Mouse (Mus musculus) embryonic facial prominence, embryonic 13.5 days (tissue): ENCODE data around the gene Trp53tg5. TPM values are rescaled to one million over a fixed set of nuclear protein-coding genes. Genes with fewer than 3 reads are reported as not detected.

Experiments used
- ATAC-seq: fragments of 200-750 bp; cut with Nextera tagmentation; 2 replicates; pipeline ENCODE4 v1.8.0; 2017; ENCODE audit warnings: low read depth; ENCODE audit not compliant: insufficient number of reproducible peaks, insufficient read depth, low FRiP score, low TSS enrichment
- H3K27ac ChIP-seq: fragments of 300-500 bp; sonication (generic); 2 replicates; pipeline ENCODE4 v1.5.1; 2015; ENCODE audit warnings: moderate library complexity, mild to moderate bottlenecking, inconsistent platforms
- H3K27me3 ChIP-seq: fragments of 300-500 bp; sonication (generic); 2 replicates; pipeline ENCODE4 v1.6.1; 2015; ENCODE audit warnings: mild to moderate bottlenecking, inconsistent platforms
- H3K36me3 ChIP-seq: fragments of 300-500 bp; sonication (generic); 2 replicates; pipeline ENCODE4 v1.6.1; 2015; ENCODE audit warnings: mild to moderate bottlenecking, inconsistent platforms
- H3K4me1 ChIP-seq: fragments of 300-500 bp; sonication (generic); 2 replicates; pipeline ENCODE4 v1.6.1; 2015; ENCODE audit warnings: inconsistent platforms
- H3K4me2 ChIP-seq: fragments of 300-500 bp; sonication (generic); 2 replicates; pipeline ENCODE4 v1.6.1; 2015; ENCODE audit warnings: moderate library complexity, mild to moderate bottlenecking, inconsistent platforms
- H3K4me3 ChIP-seq: fragments of 300-500 bp; sonication (generic); 2 replicates; pipeline ENCODE4 v1.5.1; 2015; ENCODE audit warnings: mild to moderate bottlenecking, inconsistent platforms
- H3K9ac ChIP-seq: fragments of 300-500 bp; sonication (generic); 2 replicates; pipeline ENCODE4 v1.6.1; 2015; ENCODE audit warnings: mild to moderate bottlenecking, inconsistent platforms
- H3K9me3 ChIP-seq: fragments of 300-500 bp; sonication (generic); 2 replicates; pipeline ENCODE4 v1.6.1; 2016; ENCODE audit warnings: inconsistent platforms
- WGBS: fragments of 180-500 bp; shearing (Covaris S2); methylation state at CpG from one replicate; pipeline ENCODE4 v1.1.7; 2015; ENCODE audit warnings: mixed read lengths; 5-methylcytosine and 5-hydroxymethylcytosine counted together
- polyA plus RNA-seq: library from polyadenylated mRNA; unstranded; fragments of >200 nt; fragmentation: Nextera tagmentation; extraction: Ambion mirVana; gene quantifications from 2 replicates; pipeline ENCODE4 v1.2.1, GENCODE M21; 2015

Gene Trp53tg5
- polyA plus RNA-seq, 1 experiment from 2014 or later, result not detected

DNA sequence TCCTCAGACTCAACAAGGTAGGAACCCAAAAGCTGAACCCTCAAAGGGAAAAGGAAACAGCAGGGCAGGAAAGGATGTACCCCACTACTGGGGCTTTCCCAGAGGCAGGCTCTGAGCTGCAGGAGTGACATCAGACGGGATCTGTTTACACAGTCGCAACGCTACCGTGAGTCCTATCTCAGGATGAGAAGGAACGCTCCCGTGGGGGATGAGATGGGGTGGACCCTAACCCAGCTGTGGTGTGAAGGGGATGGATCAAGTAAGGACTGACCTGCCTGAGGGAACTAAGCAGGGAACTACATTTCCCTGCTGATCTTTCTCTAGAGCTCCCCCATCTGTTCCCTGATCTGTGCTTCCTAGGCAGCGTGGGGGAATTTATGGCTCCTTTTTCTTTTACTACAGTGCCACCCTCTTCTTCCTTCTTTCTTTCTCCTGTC, 16.6 kb downstream of the Trp53tg5 start, which contains the start of gene Sys1:
TSS of gene Sys1 (plus strand) at position 101 of the 437 bp plus-strand sequence.
- Histone ChIP-seq H3K27me3 (no peaks in the 10 kb centered on the region), H3K9ac (peak within 1 kb of the TSS; percentile 44), H3K9me3 (no peaks in the 10 kb centered on the region), H3K4me3 (peak within 1 kb of the TSS; percentile 25), H3K4me2 (peak within 1 kb of the TSS; percentile 53), H3K27ac (peak within 1 kb of the TSS; percentile 22; the same call in 1 of the 2 replicates), H3K36me3 (no peaks in the 10 kb centered on the region), H3K4me1 (peaks cover 36% of the 10 kb centered on the region)
- ATAC-seq, result no peak
- 2% methylated on average over 7 of the region's 7 CpGs for WGBS

DNA sequence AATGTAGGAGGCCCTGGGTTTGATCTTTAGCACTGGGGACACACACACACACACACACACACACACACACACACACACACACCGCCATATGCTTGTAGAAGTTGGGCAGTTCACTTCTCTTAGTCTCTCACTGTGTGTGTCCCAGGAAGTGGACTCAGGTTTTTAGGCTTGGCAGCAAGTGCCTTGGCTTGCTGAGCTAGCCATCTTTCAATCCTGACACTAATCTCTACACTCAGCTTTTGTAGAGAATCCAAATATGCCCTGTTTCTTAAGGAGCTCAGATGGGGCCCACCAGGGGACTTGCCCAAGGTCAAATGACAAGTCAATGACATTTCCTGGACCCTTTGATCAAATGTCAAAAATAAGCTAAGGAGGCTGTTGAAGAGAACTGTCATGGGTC, 17.1 kb downstream of the Trp53tg5 start:
- H3K9ac ChIP-seq, result peak overlapping the region; percentile 44
- ATAC-seq, result no peak
- WGBS, result 82% methylated on average over 1 of the region's 1 CpGs

DNA sequence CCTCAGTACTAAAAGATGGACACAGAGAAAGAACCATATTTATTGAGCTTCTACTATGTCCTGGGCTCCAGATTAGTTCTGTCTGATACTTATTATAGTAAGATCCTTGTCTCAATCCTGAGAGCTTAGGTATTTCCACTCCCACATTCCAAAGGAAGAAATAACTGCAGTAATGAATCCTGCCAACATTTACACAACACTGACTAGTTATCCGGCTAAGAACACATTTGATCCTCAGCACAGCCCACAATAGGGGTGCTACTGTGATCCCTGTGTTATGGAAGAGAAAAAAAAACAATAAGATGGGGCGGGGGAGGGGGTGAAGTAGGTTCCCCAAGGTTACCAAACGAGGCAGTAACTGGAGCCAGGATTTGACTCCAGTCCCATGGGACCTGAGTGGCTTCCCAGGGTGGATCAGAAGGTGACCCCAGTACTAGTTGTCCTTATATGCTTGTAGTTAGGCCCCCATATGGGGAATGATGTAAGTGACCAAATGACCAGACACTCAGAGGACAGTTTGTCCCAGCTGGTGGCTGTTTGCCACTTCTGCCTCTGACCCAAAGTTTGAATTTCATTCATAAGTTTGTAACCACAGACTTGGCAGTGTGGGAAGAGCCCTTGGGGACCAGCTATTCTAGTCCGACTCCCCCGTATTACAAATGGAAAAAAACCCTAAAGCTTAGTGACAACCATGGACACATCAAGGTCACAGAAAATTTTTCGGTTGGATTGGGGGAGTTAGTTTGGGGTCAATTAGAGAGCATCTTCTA, 17.9 kb downstream of the Trp53tg5 start:
- no peak overlapping the region for H3K4me3 ChIP-seq
- H3K27me3 ChIP-seq, result no peaks in the 10 kb centered on the region
- ATAC-seq, result no peak
- H3K9ac ChIP-seq, result no peak overlapping the region
- H3K27ac ChIP-seq, result no peak overlapping the region
- no peaks in the 10 kb centered on the region for H3K36me3 ChIP-seq
- H3K9me3 ChIP-seq, result no peaks in the 10 kb centered on the region
- H3K4me1 ChIP-seq, result peaks cover 38% of the 10 kb centered on the region
- H3K4me2 ChIP-seq, result no peak overlapping the region
- WGBS, result 52% methylated on average over 6 of the region's 6 CpGs

More for the DNA sequence above, 17.1 kb downstream of the Trp53tg5 start:
- peak overlapping the region; percentile 22; the same call in 1 of the 2 replicates for H3K27ac ChIP-seq
- peaks cover 37% of the 10 kb centered on the region for H3K4me1 ChIP-seq
- no peaks in the 10 kb centered on the region for H3K36me3 ChIP-seq
- H3K4me2 ChIP-seq, result peak overlapping the region; percentile 53
- no peaks in the 10 kb centered on the region for H3K27me3 ChIP-seq
- H3K9me3 ChIP-seq, result no peaks in the 10 kb centered on the region
- H3K4me3 ChIP-seq, result peak overlapping the region; percentile 25; the same call in 1 of the 2 replicates

DNA sequence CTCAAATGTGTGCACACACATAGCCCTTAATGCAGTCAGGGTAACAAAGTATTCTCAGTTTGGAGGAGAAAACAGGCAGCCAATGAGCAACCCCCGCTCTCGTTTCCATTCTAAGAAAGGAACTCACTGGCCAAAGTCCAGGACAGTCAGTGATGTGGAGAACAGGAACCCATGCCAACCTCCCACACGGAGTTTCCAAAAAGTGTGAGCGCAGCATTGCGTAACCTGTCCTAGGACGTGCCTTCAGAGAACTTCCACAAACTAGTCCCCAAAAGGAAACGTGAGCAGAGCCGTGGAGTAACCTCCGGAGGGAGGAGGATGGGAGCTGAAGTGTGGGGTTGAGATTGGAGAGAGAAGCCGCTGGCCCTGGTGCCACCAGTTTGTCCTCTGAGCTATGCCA, 18.7 kb downstream of the Trp53tg5 start:
- H3K27ac ChIP-seq, result no peak overlapping the region
- no peaks in the 10 kb centered on the region for H3K36me3 ChIP-seq
- no peak overlapping the region for H3K9ac ChIP-seq

GRCm38 (mm10) chr2:164453887-164454500, 19.5 kb downstream of the Trp53tg5 start:
- no peak overlapping the region for H3K4me2 ChIP-seq
- H3K27me3 ChIP-seq, result no peaks in the 10 kb centered on the region
- H3K9me3 ChIP-seq, result no peaks in the 10 kb centered on the region
- no peak overlapping the region for H3K27ac ChIP-seq
- 63% methylated on average over 7 of the region's 7 CpGs for WGBS
- peaks cover 49% of the 10 kb centered on the region for H3K4me1 ChIP-seq
- H3K36me3 ChIP-seq, result no peaks in the 10 kb centered on the region
- no peak for ATAC-seq
- H3K9ac ChIP-seq, result no peak overlapping the region
- H3K4me3 ChIP-seq, result no peak overlapping the region

More for the DNA sequence above, 18.7 kb downstream of the Trp53tg5 start:
- H3K27me3 ChIP-seq, result no peaks in the 10 kb centered on the region
- WGBS, result 81% methylated on average over 10 of the region's 10 CpGs
- no peak for ATAC-seq
- no peak overlapping the region for H3K4me3 ChIP-seq
- H3K9me3 ChIP-seq, result no peaks in the 10 kb centered on the region
- H3K4me2 ChIP-seq, result no peak overlapping the region
- H3K4me1 ChIP-seq, result peaks cover 40% of the 10 kb centered on the region

DNA sequence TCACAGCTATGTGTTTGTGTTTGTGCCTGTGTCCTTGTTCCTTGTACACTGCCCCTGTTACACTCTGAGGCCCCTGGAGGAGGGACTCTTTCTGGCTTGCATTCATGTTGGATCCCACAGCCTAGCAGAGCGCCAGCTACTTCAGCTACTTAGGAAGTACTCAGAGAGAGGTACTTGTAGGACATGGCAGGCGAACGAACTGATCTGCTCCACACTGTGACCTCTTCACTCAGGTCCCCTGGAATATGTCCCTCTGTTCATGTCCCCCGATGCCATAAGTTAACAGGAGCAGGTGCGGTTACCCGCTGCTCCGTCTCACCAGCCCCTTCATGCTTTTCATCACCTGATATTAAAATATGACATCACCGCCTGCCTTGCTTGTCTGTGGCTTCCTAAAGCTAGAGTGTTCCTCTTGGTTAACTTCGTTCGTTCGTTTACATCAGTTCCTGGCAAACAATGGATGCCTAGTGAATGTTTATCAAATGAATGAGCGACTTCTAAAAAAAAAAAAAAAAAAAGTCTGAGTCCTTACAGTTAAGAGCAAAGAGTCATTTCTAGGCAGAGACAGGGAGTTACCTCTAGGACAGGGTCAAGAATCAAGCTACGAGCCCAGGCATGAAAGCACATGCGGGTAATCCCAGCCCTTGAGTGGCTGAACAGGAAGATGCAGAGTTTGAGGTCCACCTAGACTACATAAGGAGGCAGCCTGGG, 20.3 kb downstream of the Trp53tg5 start:
- Histone ChIP-seq H3K9ac (no peak overlapping the region), H3K9me3 (no peaks in the 10 kb centered on the region), H3K4me1 (peaks cover 53% of the 10 kb centered on the region), H3K27me3 (no peaks in the 10 kb centered on the region), H3K4me3 (no peak overlapping the region), H3K4me2 (no peak overlapping the region), H3K27ac (no peak overlapping the region), H3K36me3 (no peaks in the 10 kb centered on the region)
- WGBS, result 83% methylated on average over 14 of the region's 14 CpGs
- ATAC-seq, result no peak

DNA sequence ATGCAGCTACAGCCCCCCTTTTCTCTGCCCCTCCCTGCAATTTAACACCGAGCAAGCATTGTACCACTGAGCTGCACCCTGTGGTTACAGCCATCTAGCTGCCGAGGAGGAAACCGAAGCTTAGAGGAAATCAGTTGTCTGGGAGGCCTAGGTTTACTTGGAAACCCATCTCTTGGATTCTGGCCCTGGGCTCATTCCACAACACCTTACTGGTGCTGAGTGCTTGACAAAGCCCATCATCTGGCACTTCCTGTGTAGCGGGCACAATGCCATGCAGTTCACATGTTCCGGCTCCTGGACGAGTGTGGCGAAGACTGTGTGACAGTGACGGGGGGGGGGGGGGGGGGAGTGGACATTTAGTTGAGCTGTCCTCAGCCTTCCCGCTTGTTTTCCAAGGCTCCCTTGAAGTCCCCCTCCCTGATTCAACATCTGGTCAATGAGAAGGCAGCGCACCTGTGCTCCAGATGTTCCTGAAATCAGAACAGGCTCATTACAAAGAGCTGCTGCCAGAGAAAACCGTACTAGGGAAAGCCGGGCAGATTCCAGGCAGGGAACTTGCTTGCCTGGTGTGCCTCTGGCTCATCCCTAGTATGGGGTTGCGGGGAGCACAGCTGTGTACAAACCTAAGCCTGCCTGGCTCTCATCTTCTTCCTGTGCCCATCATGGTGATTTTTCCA, 21.4 kb downstream of the Trp53tg5 start:
- WGBS, result 23% methylated on average over 13 of the region's 13 CpGs
- Histone ChIP-seq H3K4me2 (peak overlapping the region; percentile 9; the same call in 1 of the 2 replicates), H3K9ac (no peak overlapping the region), H3K36me3 (no peaks in the 10 kb centered on the region), H3K4me1 (peaks cover 53% of the 10 kb centered on the region), H3K4me3 (no peak overlapping the region), H3K9me3 (no peaks in the 10 kb centered on the region), H3K27ac (peak overlapping the region; percentile 68), H3K27me3 (no peaks in the 10 kb centered on the region)
- ATAC-seq, result no peak

DNA sequence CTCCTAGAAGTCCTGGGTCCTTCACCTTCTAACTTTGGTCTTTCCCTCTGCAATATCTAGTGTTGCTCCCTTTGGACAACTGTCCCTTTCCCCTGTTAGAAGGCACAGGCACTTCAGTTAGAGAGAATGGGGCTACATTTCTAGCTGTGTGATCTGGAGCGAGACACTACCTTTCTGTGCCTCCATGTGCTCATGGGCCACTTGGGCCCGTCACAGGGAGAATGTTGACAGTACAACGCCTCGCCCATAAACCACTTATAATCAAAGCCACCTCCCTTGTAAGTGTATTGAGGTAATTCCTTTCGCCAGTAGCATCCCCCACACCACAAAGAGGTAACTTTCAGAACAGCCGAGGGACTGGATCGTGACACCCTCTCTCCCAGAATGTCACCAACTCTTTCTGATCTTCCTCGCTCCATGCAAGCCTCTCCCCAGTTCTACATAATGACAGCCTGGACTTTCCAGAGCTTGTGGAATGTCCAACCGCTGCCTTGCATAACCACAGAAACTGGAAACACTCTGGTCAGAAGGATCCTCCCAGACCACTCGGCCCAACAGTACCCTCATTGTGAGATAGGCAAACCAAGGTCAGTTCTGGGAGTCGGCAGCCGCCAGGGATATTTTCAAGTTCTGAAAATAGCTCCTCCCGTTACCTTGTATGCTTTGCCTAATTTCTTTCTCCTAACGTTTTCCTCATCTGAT, 24.0 kb downstream of the Trp53tg5 start:
- no peaks in the 10 kb centered on the region for H3K36me3 ChIP-seq
- no peaks in the 10 kb centered on the region for H3K9me3 ChIP-seq
- no peak overlapping the region for H3K4me2 ChIP-seq
- peaks cover 33% of the 10 kb centered on the region for H3K4me1 ChIP-seq
- no peaks in the 10 kb centered on the region for H3K27me3 ChIP-seq
- no peak overlapping the region for H3K9ac ChIP-seq
- H3K27ac ChIP-seq, result peak overlapping the region; percentile 55
- no peak overlapping the region for H3K4me3 ChIP-seq
- no peak for ATAC-seq
- 81% methylated on average over 14 of the region's 14 CpGs for WGBS

DNA sequence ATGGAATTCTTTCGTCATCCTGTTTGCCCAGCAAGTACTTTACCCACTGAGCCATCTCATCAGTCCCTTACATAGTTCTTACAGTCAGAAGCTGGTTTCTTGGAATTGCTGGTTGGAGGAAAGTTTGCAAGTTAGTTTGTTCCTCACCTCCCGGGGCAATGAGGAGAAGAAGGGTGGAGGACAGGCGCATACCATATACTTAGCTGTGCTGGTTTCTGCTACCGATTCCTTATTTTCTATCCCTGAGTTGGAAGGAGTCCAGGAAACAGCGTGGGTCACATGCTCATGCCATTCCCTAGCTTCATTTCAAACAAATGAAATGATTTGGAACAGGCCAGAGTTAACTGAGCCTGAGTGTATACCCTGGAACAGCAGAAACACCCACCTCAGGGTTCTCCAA, 24.6 kb downstream of the Trp53tg5 start:
- Histone ChIP-seq H3K4me3 (no peak overlapping the region), H3K27me3 (no peaks in the 10 kb centered on the region), H3K9me3 (no peaks in the 10 kb centered on the region), H3K4me1 (peaks cover 33% of the 10 kb centered on the region), H3K36me3 (no peaks in the 10 kb centered on the region), H3K9ac (no peak overlapping the region), H3K27ac (peak overlapping the region; percentile 55), H3K4me2 (no peak overlapping the region)
- 58% methylated on average over 5 of the region's 5 CpGs for WGBS
- peak; percentile 33; the same call in 1 of the 2 replicates for ATAC-seq

DNA sequence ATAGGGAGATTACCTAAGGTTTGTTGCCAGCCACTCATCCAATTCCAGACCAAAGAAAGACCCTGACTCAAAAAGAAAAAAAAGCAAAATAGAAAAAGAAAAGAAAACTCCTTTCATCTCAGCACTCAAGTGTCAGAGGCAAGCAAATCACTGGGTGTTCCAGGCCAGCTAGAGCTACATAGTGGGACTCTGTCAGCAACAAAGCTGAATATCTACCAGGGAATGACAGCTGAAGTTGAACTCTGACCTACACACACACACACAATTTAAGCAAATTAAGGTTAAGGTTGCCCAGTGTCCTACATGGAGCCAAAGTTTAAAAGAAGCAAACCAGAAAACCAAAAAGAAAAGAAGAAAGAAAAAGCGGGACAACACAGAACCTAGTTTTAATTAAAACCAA, 25.4 kb downstream of the Trp53tg5 start:
- WGBS, result 45% methylated on average over 1 of the region's 1 CpGs
- no peak overlapping the region for H3K4me3 ChIP-seq
- H3K27me3 ChIP-seq, result no peaks in the 10 kb centered on the region
- no peak overlapping the region for H3K27ac ChIP-seq
- H3K4me2 ChIP-seq, result no peak overlapping the region
- peaks cover 40% of the 10 kb centered on the region for H3K4me1 ChIP-seq
- ATAC-seq, result no peak
- no peak overlapping the region for H3K9ac ChIP-seq
- H3K36me3 ChIP-seq, result no peaks in the 10 kb centered on the region
- no peaks in the 10 kb centered on the region for H3K9me3 ChIP-seq

GRCm38 (mm10) chr2:164446086-164446469, 27.4 kb downstream of the Trp53tg5 start:
- Histone ChIP-seq H3K4me3 (no peak overlapping the region), H3K9ac (no peak overlapping the region), H3K4me2 (no peak overlapping the region), H3K27ac (no peak overlapping the region), H3K36me3 (no peaks in the 10 kb centered on the region), H3K9me3 (no peaks in the 10 kb centered on the region), H3K4me1 (peaks cover 37% of the 10 kb centered on the region), H3K27me3 (no peaks in the 10 kb centered on the region)
- 69% methylated on average over 3 of the region's 3 CpGs for WGBS
- no peak for ATAC-seq
